Mouse (Mus musculus): Measurements from ENCODE around the gene Agpat3.

The Agpat3 gene

GRCm38 (mm10) chr10:78244438-78245224 lies 107.7 kb downstream of the Agpat3 start, which contains the start of gene Trappc10:
Gene Trappc10, minus strand, starts transcription at chr10:78244641.
- peak; percentile 84 for DNase-seq

GRCm38 (mm10) chr10:78244058-78244437 lies 108.2 kb downstream of the Agpat3 start:
- DNase-seq, result peak; percentile 41

- no peak for DNase-seq
Observed at GRCm38 (mm10) chr10:78238926-78239325, 113.4 kb downstream of the Agpat3 start.

- DNase-seq, result no peak
Observed at GRCm38 (mm10) chr10:78238297-78238696, 114.0 kb downstream of the Agpat3 start.

- no peak for DNase-seq
Observed at GRCm38 (mm10) chr10:78237809-78238208, 114.5 kb downstream of the Agpat3 start.

GRCm38 (mm10) chr10:78236885-78237629 lies 115.2 kb downstream of the Agpat3 start:
- no peak for DNase-seq

GRCm38 (mm10) chr10:78233756-78234155 lies 118.5 kb downstream of the Agpat3 start:
- DNase-seq, result no peak

GRCm38 (mm10) chr10:78233161-78233560 lies 119.1 kb downstream of the Agpat3 start:
- no peak for DNase-seq

GRCm38 (mm10) chr10:78232301-78232980 lies 119.8 kb downstream of the Agpat3 start:
- DNase-seq, result no peak

GRCm38 (mm10) chr10:78228560-78228928 lies 123.7 kb downstream of the Agpat3 start:
- no peak for DNase-seq

- no peak for DNase-seq
Observed at GRCm38 (mm10) chr10:78227875-78228559, 124.3 kb downstream of the Agpat3 start.

GRCm38 (mm10) chr10:78224136-78224535 lies 128.2 kb downstream of the Agpat3 start:
- DNase-seq, result no peak

- no peak for DNase-seq
Observed at GRCm38 (mm10) chr10:78222908-78223307, 129.4 kb downstream of the Agpat3 start.

- no peak for DNase-seq
Observed at GRCm38 (mm10) chr10:78221315-78221714, 131.0 kb downstream of the Agpat3 start.

- no peak for DNase-seq
Observed at GRCm38 (mm10) chr10:78219528-78219927, 132.8 kb downstream of the Agpat3 start.
